Mouse (Mus musculus): ENCODE measurements at regions not wholly inside any gene's neighbourhood (a gene's known extent, or its start where the extent isn't known, plus 50 kb on each side); places are given as distances from the start of the nearest gene placed in this dataset.
"Not testable (repeated sequence)": the region's sequence is repeated elsewhere in the genome, so short reads cannot be mapped to it uniquely, and the experiment has no call there.

GRCm38 (mm10) chr14:19327321-19327720 lies 91.4 kb downstream of the Gm21738 start:
- DNase-seq (ENCODE audit: low spot score) = no peak

GRCm38 (mm10) chr14:19311614-19312013 lies 107.1 kb downstream of the Gm21738 start:
- DNase-seq (ENCODE audit: low spot score) = no peak

GRCm38 (mm10) chr14:19302859-19303258 lies 115.9 kb downstream of the Gm21738 start:
- not testable (repeated sequence) for DNase-seq (ENCODE audit: low spot score)

GRCm38 (mm10) chr14:19279096-19279495 lies 139.6 kb downstream of the Gm21738 start:
- DNase-seq (ENCODE audit: low spot score) = no peak

- DNase-seq (ENCODE audit: low spot score) = peak; percentile 90
Measured at GRCm38 (mm10) chr14:19277777-19278385, 140.8 kb downstream of the Gm21738 start.

Data from testis, postnatal 10 days (tissue).